Mouse (Mus musculus) stomach, postnatal 0 days (tissue): ENCODE measurements around the gene Arid3b. TPM values are rescaled to one million over a fixed set of nuclear protein-coding genes. Genes with fewer than 3 reads are reported as not detected.
A peak's percentile ranks its signal among the peaks of the same experiment; 100 is the strongest.

Source experiments
- ATAC-seq: fragments of 200-750 bp; cut with Nextera tagmentation; 2 replicates; pipeline ENCODE4 v1.8.0; 2017; ENCODE audit not compliant: low FRiP score, low TSS enrichment
- DNase-seq: peaks from one replicate; pipeline ENCODE4 v3.0.0-alpha.2; 2016; ENCODE audit warnings: low spot score
- H3K27ac ChIP-seq: fragments of 300-500 bp; sonication (generic); replicated peaks from 2 replicates; pipeline ENCODE4 v1.5.1; 2014; ENCODE audit warnings: mild to moderate bottlenecking, control low read depth
- H3K27me3 ChIP-seq: fragments of 300-500 bp; sonication (generic); 2 replicates; pipeline ENCODE4 v1.6.1; 2014; ENCODE audit warnings: low read length; ENCODE audit not compliant: control insufficient read depth, insufficient read depth
- H3K36me3 ChIP-seq: fragments of 300-500 bp; sonication (generic); 2 replicates; pipeline ENCODE4 v1.6.1; 2014; ENCODE audit warnings: low read length, mixed read lengths; ENCODE audit not compliant: control insufficient read depth, insufficient read depth
- H3K4me1 ChIP-seq: fragments of 300-500 bp; sonication (generic); replicated peaks from 2 replicates; pipeline ENCODE4 v1.6.1; 2014; ENCODE audit warnings: antibody characterized with exemption; ENCODE audit not compliant: control insufficient read depth, insufficient read depth
- H3K4me2 ChIP-seq: fragments of 300-500 bp; sonication (generic); replicated peaks from 2 replicates; pipeline ENCODE4 v1.6.1; 2014; ENCODE audit warnings: low read depth, mild to moderate bottlenecking, control low read depth, moderate library complexity
- H3K4me3 ChIP-seq: fragments of 300-500 bp; sonication (generic); 2 replicates; pipeline ENCODE4 v1.5.1; 2014; ENCODE audit warnings: low read depth, low read length, control low read depth
- H3K9ac ChIP-seq: fragments of 300-500 bp; sonication (generic); 2 replicates; pipeline ENCODE4 v1.6.1; 2014; ENCODE audit warnings: mild to moderate bottlenecking, low read length, control low read depth, mixed read lengths
- H3K9me3 ChIP-seq: fragments of 300-500 bp; sonication (generic); 2 replicates; pipeline ENCODE4 v1.6.1; 2016; ENCODE audit warnings: low read length; ENCODE audit not compliant: control insufficient read depth
- CTCF ChIP-seq: IDR thresholded peaks from 2 replicates; pipeline ENCODE4 v1.5.1; 2016; ENCODE audit warnings: antibody characterized with exemption, low read depth, mild to moderate bottlenecking, moderate library complexity
- EP300 ChIP-seq: optimal IDR thresholded peaks from 2 replicates; pipeline ENCODE3; 2016; ENCODE audit warnings: antibody characterized with exemption
- WGBS: fragments of 180-500 bp; shearing (Covaris S2); extraction: QIAGEN DNeasy Blood & Tissue Kit; methylation state at CpG from one replicate; pipeline ENCODE4 v1.1.7; 2014; 5-methylcytosine and 5-hydroxymethylcytosine counted together
- polyA plus RNA-seq: library from polyadenylated mRNA; unstranded; fragments of >200 nt; fragmentation: Nextera tagmentation; extraction: Ambion mirVana; gene quantifications from 2 replicates; pipeline ENCODE4 v1.2.1, GENCODE M21; 2015

Arid3b gene
- polyA plus RNA-seq, 1 experiment from 2014 or later, result 3.0 TPM

DNA sequence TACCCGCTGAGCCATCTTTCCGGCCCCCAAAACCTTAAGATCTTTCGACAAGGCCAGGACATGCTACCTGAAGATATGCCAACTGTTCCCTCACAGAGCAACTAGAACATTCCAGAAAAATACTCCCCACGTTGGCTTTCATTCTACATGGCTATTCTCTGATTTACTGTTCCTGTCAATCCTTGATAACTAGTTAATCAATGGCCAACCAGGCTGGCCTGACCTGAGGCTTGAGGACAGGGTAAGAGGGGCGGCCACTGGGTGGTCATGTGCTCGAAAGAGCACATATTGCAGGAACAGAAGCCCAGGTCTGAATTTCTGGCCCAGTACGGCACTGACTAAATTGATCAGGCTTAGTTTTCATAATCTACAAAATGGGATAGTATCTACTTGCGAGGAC lies 39.1 kb downstream of the Arid3b start:
- H3K27ac ChIP-seq, result no peak overlapping the region
- 92% methylated on average over 8 of the region's 8 CpGs for WGBS
- H3K4me2 ChIP-seq, result no peak overlapping the region
- no peaks in the 10 kb centered on the region for H3K27me3 ChIP-seq
- peaks cover 9% of the 10 kb centered on the region; the same call in 1 of the 2 replicates for H3K36me3 ChIP-seq
- no peaks in the 10 kb centered on the region for H3K4me1 ChIP-seq
- no peak for TF ChIP-seq CTCF
- no peak for TF ChIP-seq EP300
- DNase-seq, result no peak
- H3K4me3 ChIP-seq, result no peak overlapping the region
- H3K9me3 ChIP-seq, result no peaks in the 10 kb centered on the region
- no peak for ATAC-seq
- no peak overlapping the region for H3K9ac ChIP-seq

DNA sequence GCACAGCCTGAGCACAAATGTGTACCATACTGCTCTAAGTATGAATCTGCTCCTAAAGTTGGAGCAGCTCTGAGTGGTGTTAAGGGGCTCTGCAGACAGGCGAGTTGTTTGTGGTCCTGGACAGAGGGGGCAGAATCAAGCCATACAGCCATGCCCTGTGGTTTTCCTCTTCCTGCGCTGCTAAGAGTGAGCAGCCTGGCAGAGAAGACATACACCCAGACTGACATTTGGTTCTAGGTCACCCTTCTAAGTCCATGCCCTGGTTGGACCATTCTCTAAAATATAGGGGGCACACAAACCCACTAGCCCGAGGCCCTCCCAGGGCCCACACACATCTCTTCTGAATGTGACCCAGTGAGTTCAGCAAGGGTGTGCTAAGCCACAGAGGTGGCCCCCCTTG lies 46.9 kb downstream of the Arid3b start:
- H3K4me1 ChIP-seq, result no peaks in the 10 kb centered on the region

DNA sequence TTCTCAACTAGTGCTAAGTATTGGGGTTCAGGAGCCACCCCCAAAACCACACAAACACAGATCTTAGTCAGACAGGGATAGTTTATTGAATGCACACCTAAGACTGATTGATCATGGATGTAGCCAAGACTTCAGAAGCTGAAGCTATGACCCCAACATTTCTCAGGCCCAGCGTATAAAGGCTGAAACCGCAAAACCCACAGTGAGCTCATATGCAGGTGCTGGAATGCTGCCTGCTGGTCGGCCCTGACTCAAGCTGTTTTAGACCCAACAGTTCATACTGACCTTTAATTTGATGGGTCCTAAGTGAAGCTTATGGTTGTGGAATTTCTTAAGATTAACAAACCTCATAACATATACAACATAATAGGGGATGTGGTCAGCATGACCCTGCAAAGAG lies 53.9 kb downstream of the Arid3b start:
- ATAC-seq (no peak), DNase-seq (no peak)
- H3K36me3 ChIP-seq, result no peaks in the 10 kb centered on the region
- no peak overlapping the region for H3K4me2 ChIP-seq
- H3K4me1 ChIP-seq, result no peaks in the 10 kb centered on the region
- H3K27ac ChIP-seq, result no peak overlapping the region
- no peaks in the 10 kb centered on the region for H3K9me3 ChIP-seq
- no peak overlapping the region for H3K9ac ChIP-seq
- TF ChIP-seq CTCF (no peak), EP300 (no peak)
- no peaks in the 10 kb centered on the region for H3K27me3 ChIP-seq
- 83% methylated on average over 3 of the region's 3 CpGs for WGBS
- no peak overlapping the region for H3K4me3 ChIP-seq

More for the DNA sequence above, 46.9 kb downstream of the Arid3b start:
- Histone ChIP-seq H3K9me3 (no peaks in the 10 kb centered on the region), H3K36me3 (no peaks in the 10 kb centered on the region; the same call in 1 of the 2 replicates), H3K4me2 (no peak overlapping the region), H3K27me3 (no peaks in the 10 kb centered on the region), H3K27ac (no peak overlapping the region), H3K9ac (no peak overlapping the region), H3K4me3 (no peak overlapping the region)
- 89% methylated on average over 3 of the region's 3 CpGs for WGBS
- DNase-seq (no peak), ATAC-seq (no peak)
- TF ChIP-seq CTCF (no peak), EP300 (no peak)

DNA sequence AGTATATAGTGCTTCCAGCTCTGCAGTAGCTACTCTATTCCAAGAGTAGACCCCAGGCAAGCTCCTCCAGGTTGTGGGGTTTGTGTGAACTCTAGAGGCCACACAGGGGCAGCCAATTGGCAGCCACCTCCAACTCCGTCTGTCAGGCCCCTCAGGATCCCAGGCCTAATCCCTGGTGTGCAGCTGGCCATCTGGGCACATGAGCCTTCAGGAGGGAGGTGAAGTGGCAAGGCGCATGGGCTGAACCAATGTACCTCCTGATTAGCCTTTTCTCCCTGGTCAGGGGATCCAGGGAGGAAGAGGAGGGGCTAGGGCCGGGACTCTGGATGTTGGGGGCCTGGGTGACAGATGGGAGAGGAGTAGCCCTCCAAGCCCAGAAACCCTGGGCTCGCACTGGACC lies 60.9 kb downstream of the Arid3b start:
- no peaks in the 10 kb centered on the region for H3K4me1 ChIP-seq
- DNase-seq, result no peak
- WGBS, result 64% methylated on average over 4 of the region's 4 CpGs
- H3K4me3 ChIP-seq, result no peak overlapping the region
- no peaks in the 10 kb centered on the region for H3K36me3 ChIP-seq
- no peaks in the 10 kb centered on the region for H3K27me3 ChIP-seq
- H3K9ac ChIP-seq, result no peak overlapping the region
- H3K27ac ChIP-seq, result no peak overlapping the region
- H3K9me3 ChIP-seq, result no peaks in the 10 kb centered on the region
- TF ChIP-seq CTCF (no peak), EP300 (no peak)
- no peak overlapping the region for H3K4me2 ChIP-seq
- ATAC-seq, result no peak

DNA sequence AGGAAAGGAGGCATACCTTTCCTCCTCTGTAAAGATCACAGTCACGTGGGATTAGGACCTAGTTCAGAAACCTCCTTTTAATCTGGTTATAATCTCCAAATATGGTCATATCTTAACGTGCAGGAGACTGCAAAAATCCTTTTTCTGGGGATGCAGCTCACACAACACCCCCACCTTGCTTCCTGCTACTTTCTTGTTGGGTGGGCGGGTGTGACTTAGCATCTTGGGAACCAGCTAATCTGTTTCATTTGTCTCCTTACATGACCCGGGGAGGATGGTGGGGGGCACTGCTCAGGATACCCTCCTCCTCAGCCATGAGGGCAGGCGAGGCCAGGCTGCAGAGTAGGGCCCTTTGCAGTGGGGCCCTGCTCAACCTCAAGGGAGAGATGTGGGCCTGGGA lies 61.6 kb downstream of the Arid3b start:
- H3K9me3 ChIP-seq, result no peaks in the 10 kb centered on the region
- H3K4me3 ChIP-seq, result no peak overlapping the region
- whole genome bisulfite sequencing, result 66% methylated on average over 5 of the region's 5 CpGs
- no peak overlapping the region for H3K27ac ChIP-seq
- H3K9ac ChIP-seq, result no peak overlapping the region
- no peak for ATAC-seq
- no peaks in the 10 kb centered on the region for H3K36me3 ChIP-seq
- DNase-seq, result no peak
- no peaks in the 10 kb centered on the region for H3K4me1 ChIP-seq
- no peak overlapping the region for H3K4me2 ChIP-seq
- no peak for TF ChIP-seq EP300
- no peak for TF ChIP-seq CTCF
- no peaks in the 10 kb centered on the region for H3K27me3 ChIP-seq

DNA sequence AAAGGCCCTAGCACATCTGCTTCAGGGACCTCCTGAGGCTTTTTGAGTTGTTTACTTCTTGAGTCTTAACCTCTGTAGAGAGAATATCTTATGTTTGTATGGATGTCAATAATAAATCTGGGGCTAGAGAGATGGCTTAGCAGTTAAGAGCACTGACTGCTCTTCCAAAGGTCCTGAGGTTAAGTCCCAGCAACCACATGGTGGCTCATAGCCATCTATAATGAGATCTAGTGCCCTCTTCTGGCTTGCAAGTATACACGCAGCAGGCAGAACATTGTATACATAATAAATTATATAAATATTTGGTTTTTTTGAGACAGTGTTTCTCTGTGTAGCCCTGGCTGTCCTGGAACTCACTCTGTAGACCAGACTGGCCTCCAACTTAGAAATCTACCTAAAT lies 62.4 kb downstream of the Arid3b start:
- ATAC-seq (no peak), DNase-seq (no peak)
- WGBS, result 0% methylated on average over 1 of the region's 1 CpGs
- no peak overlapping the region for H3K4me2 ChIP-seq
- no peaks in the 10 kb centered on the region for H3K36me3 ChIP-seq
- H3K9ac ChIP-seq, result no peak overlapping the region
- H3K4me1 ChIP-seq, result no peaks in the 10 kb centered on the region
- no peak overlapping the region for H3K27ac ChIP-seq
- H3K9me3 ChIP-seq, result no peaks in the 10 kb centered on the region
- TF ChIP-seq EP300, result no peak
- TF ChIP-seq CTCF, result peak; percentile 69
- no peak overlapping the region for H3K4me3 ChIP-seq
- H3K27me3 ChIP-seq, result no peaks in the 10 kb centered on the region
